Mouse (Mus musculus): ENCODE data around the gene Gm26920.

- TF ChIP-seq TAL1 (IDR thresholded peaks at IDR 0.05; ENCODE audit: low read length) (no peak), GATA1 (IDR thresholded peaks at IDR 0.05; ENCODE audit: low read length) (no peak)
Observed at GRCm38 (mm10) chr7:30092666-30093065, 2.5 kb upstream of the Gm26920 start.
